ENCODE assay signal across 9 mouse cellular contexts in the genomic region with DNA sequence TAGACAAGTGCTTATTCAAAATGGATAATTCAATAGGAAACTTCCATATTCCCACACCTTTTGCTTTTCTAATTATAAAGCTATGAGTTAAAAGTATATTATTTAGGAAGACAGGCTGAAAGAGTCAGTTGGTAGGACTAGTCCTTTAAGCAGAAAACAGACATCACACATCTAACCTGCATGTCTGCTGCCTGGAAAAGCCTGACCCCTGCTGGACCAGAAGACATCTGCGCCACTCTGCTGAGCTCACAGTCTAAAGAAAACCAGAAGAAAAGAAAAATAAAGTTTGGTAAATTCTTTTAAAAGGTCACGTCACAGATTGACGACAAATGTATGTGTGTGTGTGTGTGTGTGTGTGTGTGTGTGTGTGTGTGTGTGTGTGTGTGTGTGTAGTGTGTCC. TPM values are rescaled to one million over a fixed set of nuclear protein-coding genes. Genes with fewer than 3 reads are reported as not detected.
DNase-seq lines count a peak whose midpoint lies in the region; ATAC-seq and TF ChIP-seq lines count a peak whose summit lies in the region.
"Had no signal": no experiment of that assay in that cellular context is flagged by ENCODE, and none has a peak within 500 bp of the region (broad histone marks: within the 10 kb centered on the region; RNA-seq: fewer than 3 reads in every experiment).

No protein-coding gene starts in this region.

- no peak overlapping the region for H3K4me2 ChIP-seq in forebrain, embryonic 11.5 days (ENCODE audit: low read depth, low read length, severe bottlenecking)
- H3K4me2 ChIP-seq in forebrain, embryonic 15.5 days (replicated peaks): no peak overlapping the region

- 71% methylated on average over 3 of the region's 3 CpGs for WGBS in forebrain, embryonic 11.5 days
- WGBS in forebrain, embryonic 15.5 days: 57% methylated on average over 3 of the region's 3 CpGs
- 75% methylated on average over 3 of the region's 3 CpGs for WGBS in thymus, adult 2 months

- H3K9me3 ChIP-seq in forebrain, embryonic 11.5 days (ENCODE audit: control insufficient read depth, low read length): no peaks in the 10 kb centered on the region
- no peaks in the 10 kb centered on the region for H3K9me3 ChIP-seq in forebrain, embryonic 15.5 days

- H3K27me3 ChIP-seq in forebrain, embryonic 11.5 days (ENCODE audit: control insufficient read depth, insufficient read depth, low read length): no peaks in the 10 kb centered on the region
- no peaks in the 10 kb centered on the region for H3K27me3 ChIP-seq in forebrain, embryonic 15.5 days
- no peaks in the 10 kb centered on the region for H3K27me3 ChIP-seq in thymus, adult 2 months (ENCODE audit: control insufficient read depth, insufficient read depth, low read length)
- H3K27me3 ChIP-seq: CH12.LX had no signal

- no peak for TF ChIP-seq CTCF in thymus, adult 2 months (IDR thresholded peaks at IDR 0.05; ENCODE audit: borderline replicate concordance, control insufficient read depth, extremely low read depth, insufficient read depth, low read length, poor library complexity)

- DNase-seq in forebrain, embryonic 11.5 days (ENCODE audit: low spot score): peak; percentile 54
- peak; percentile 19 for DNase-seq in thymus, adult 2 months
- no peak for DNase-seq in thymus, postnatal 0 days (ENCODE audit: low spot score)
- DNase-seq in embryo, embryonic 10.5 days (ENCODE audit: low spot score): peak; percentile 65
- DNase-seq in layer of hippocampus, adult 11-12 months (ENCODE audit: low spot score): peak; percentile 17
- DNase-seq in lung, postnatal 10 days: peak; percentile 18
- DNase-seq in thymus, postnatal 36 days: peak; percentile 10 to 12

- no peaks in the 10 kb centered on the region for H3K36me3 ChIP-seq in forebrain, embryonic 11.5 days (ENCODE audit: control insufficient read depth, insufficient read depth, low read length)
- no peaks in the 10 kb centered on the region for H3K36me3 ChIP-seq in forebrain, embryonic 15.5 days
- H3K36me3 ChIP-seq in thymus, adult 2 months (ENCODE audit: control insufficient read depth, insufficient read depth, low read length): no peaks in the 10 kb centered on the region

- no peak for TF ChIP-seq POLR2A in thymus, adult 2 months (IDR thresholded peaks at IDR 0.05; ENCODE audit: control insufficient read depth, extremely low read depth, insufficient read depth, low read length, poor library complexity)

- no peaks in the 10 kb centered on the region for H3K4me1 ChIP-seq in forebrain, embryonic 11.5 days (replicated peaks; ENCODE audit: control insufficient read depth, insufficient read depth, low read length)
- no peaks in the 10 kb centered on the region for H3K4me1 ChIP-seq in forebrain, embryonic 15.5 days
- H3K4me1 ChIP-seq in thymus, adult 2 months (replicated peaks; ENCODE audit: control insufficient read depth, insufficient read depth, low read length): no peaks in the 10 kb centered on the region

- H3K27ac ChIP-seq in forebrain, embryonic 11.5 days (ENCODE audit: low read depth, low read length): no peak overlapping the region
- no peak overlapping the region for H3K27ac ChIP-seq in forebrain, embryonic 15.5 days (replicated peaks)
- no peak overlapping the region for H3K27ac ChIP-seq in thymus, adult 2 months (ENCODE audit: control insufficient read depth, insufficient read depth, low read length)

- no peak overlapping the region for H3K4me3 ChIP-seq in forebrain, embryonic 11.5 days (ENCODE audit: low read depth, low read length)
- no peak overlapping the region for H3K4me3 ChIP-seq in forebrain, embryonic 15.5 days
- H3K4me3 ChIP-seq in thymus, adult 2 months (ENCODE audit: control insufficient read depth, insufficient read depth, low read length): no peak overlapping the region

- no peak overlapping the region for H3K9ac ChIP-seq in forebrain, embryonic 11.5 days (ENCODE audit: low read length)
- H3K9ac ChIP-seq in forebrain, embryonic 15.5 days (replicated peaks): no peak overlapping the region

- ATAC-seq in forebrain, embryonic 11.5 days (replicated peaks; ENCODE audit: low FRiP score): peak; percentile 74; the same call in 1 of the 2 replicates
- no peak; the same call in 1 of the 2 replicates for ATAC-seq in forebrain, embryonic 15.5 days (replicated peaks)

RNA-seq across cellular contexts. Expression of gene Mmrn1, which starts 25.6 kb away (rescaled TPM):
- 5.6 and 6.5 TPM in 2 replicates for polyA plus RNA-seq in forebrain, embryonic 11.5 days (2014; fragmentation: Nextera tagmentation; extraction: Ambion mirVana)
- polyA plus RNA-seq in forebrain, embryonic 15.5 days (2015; fragmentation: Nextera tagmentation; extraction: Ambion mirVana): 1.6 and 1.7 TPM in 2 replicates
- 0.13 and 0.14 TPM in 2 replicates for polyA plus RNA-seq in thymus, adult 2 months (2012; rRNA removed)
- polyA plus RNA-seq in thymus, postnatal 0 days (2015; fragmentation: Nextera tagmentation; extraction: Ambion mirVana): 0.26 and 0.31 TPM in 2 replicates
